Mouse (Mus musculus) forebrain, embryonic 16.5 days (tissue): Measurements from ENCODE around the gene Polr1c. TPM values are rescaled to one million over a fixed set of nuclear protein-coding genes. Genes with fewer than 3 reads are reported as not detected.

Experiments
- ATAC-seq: fragments of 200-750 bp; cut with Nextera tagmentation; 2 replicates; pipeline ENCODE4 v1.8.0; 2017; ENCODE audit warnings: mild to moderate bottlenecking, moderate library complexity
- H3K27ac ChIP-seq: fragments of 300-500 bp; sonication (generic); 2 replicates; pipeline ENCODE4 v1.5.1; 2014; ENCODE audit warnings: low read length, control low read depth
- H3K27me3 ChIP-seq: fragments of 300-500 bp; sonication (generic); replicated peaks from 2 replicates; pipeline ENCODE4 v1.6.1; 2014; ENCODE audit warnings: low read length; ENCODE audit not compliant: control insufficient read depth, insufficient read depth
- H3K36me3 ChIP-seq: fragments of 300-500 bp; sonication (generic); 2 replicates; pipeline ENCODE4 v1.6.1; 2014; ENCODE audit not compliant: control insufficient read depth, insufficient read depth
- H3K4me1 ChIP-seq: fragments of 300-500 bp; sonication (generic); replicated peaks from 2 replicates; pipeline ENCODE4 v1.6.1; 2014; ENCODE audit warnings: low read length; ENCODE audit not compliant: control insufficient read depth, insufficient read depth
- H3K4me2 ChIP-seq: fragments of 300-500 bp; sonication (generic); 2 replicates; pipeline ENCODE4 v1.6.1; 2014; ENCODE audit warnings: mild to moderate bottlenecking, low read length, control low read depth
- H3K4me3 ChIP-seq: fragments of 300-500 bp; sonication (generic); replicated peaks from 2 replicates; pipeline ENCODE4 v1.5.1; 2014; ENCODE audit warnings: mild to moderate bottlenecking, low read length, control low read depth
- H3K9ac ChIP-seq: fragments of 300-500 bp; sonication (generic); replicated peaks from 2 replicates; pipeline ENCODE4 v1.6.1; 2014; ENCODE audit warnings: low read depth, low read length, control low read depth
- H3K9me3 ChIP-seq: fragments of 300-500 bp; sonication (generic); 2 replicates; pipeline ENCODE4 v1.6.1; 2016; ENCODE audit warnings: low read length; ENCODE audit not compliant: control insufficient read depth
- WGBS: fragments of 180-500 bp; shearing (Covaris S2); extraction: QIAGEN DNeasy Blood & Tissue Kit; methylation state at CpG from one replicate; pipeline ENCODE4 v1.1.7; 2014; 5-methylcytosine and 5-hydroxymethylcytosine counted together
- polyA plus RNA-seq: library from polyadenylated mRNA; unstranded; fragments of >200 nt; fragmentation: Nextera tagmentation; extraction: Ambion mirVana; gene quantifications from 2 replicates; pipeline ENCODE4 v1.2.1, GENCODE M21; 2015

Polr1c gene
- polyA plus RNA-seq, 1 experiment from 2014 or later, result 87.7 TPM

- H3K36me3 ChIP-seq, result peaks cover 18% of the 10 kb centered on the region
- 26% methylated on average over 6 of the region's 6 CpGs for WGBS
Measured at GRCm38 (mm10) chr17:46255147-46255546, 7.3 kb upstream of the Polr1c start.

GRCm38 (mm10) chr17:46254106-46254505 is 6.3 kb upstream of the Polr1c start:
- Histone ChIP-seq H3K36me3 (peaks cover 20% of the 10 kb centered on the region), H3K27ac (peak overlapping the region; percentile 78), H3K9ac (peak overlapping the region; percentile 84), H3K27me3 (0 out of 2 replicates have a peak, but pooled peaks cover 4% of the 10 kb centered on the region), H3K4me2 (peak overlapping the region; percentile 96), H3K4me3 (peak overlapping the region; percentile 92), H3K9me3 (no peaks in the 10 kb centered on the region), H3K4me1 (peaks cover 23% of the 10 kb centered on the region)
- ATAC-seq, result peak; percentile 49
- 0% methylated on average over 42 of the region's 54 CpGs for WGBS

More at GRCm38 (mm10) chr17:46255147-46255546, 7.3 kb upstream of the Polr1c start:
- no peak for ATAC-seq
- peak overlapping the region; percentile 96 for H3K4me2 ChIP-seq
- no peaks in the 10 kb centered on the region for H3K9me3 ChIP-seq
- no peak overlapping the region for H3K27ac ChIP-seq
- H3K27me3 ChIP-seq, result 0 out of 2 replicates have a peak, but pooled peaks cover 4% of the 10 kb centered on the region
- peaks cover 19% of the 10 kb centered on the region for H3K4me1 ChIP-seq
- H3K4me3 ChIP-seq, result peak overlapping the region; percentile 92
- peak overlapping the region; percentile 29; the same call in 1 of the 2 replicates for H3K9ac ChIP-seq

GRCm38 (mm10) chr17:46253452-46254084 is 5.7 kb upstream of the Polr1c start, which contains the start of gene Lrrc73:
Gene Lrrc73 (plus strand): TSS chr17:46253531.
- Histone ChIP-seq H3K9me3 (no peaks in the 10 kb centered on the region), H3K27ac (peak within 1 kb of the TSS; percentile 78), H3K27me3 (0 out of 2 replicates have a peak, but pooled peaks cover 4% of the 10 kb centered on the region), H3K4me2 (peak within 1 kb of the TSS; percentile 96), H3K4me3 (peak within 1 kb of the TSS; percentile 92), H3K36me3 (peaks cover 20% of the 10 kb centered on the region), H3K9ac (peak within 1 kb of the TSS; percentile 84), H3K4me1 (peaks cover 29% of the 10 kb centered on the region)
- 2% methylated on average over 46 of the region's 48 CpGs for WGBS
- peak; percentile 94 for ATAC-seq

GRCm38 (mm10) chr17:46252571-46253451 is 5.0 kb upstream of the Polr1c start:
- Histone ChIP-seq H3K27ac (peak overlapping the region; percentile 78), H3K9ac (peak overlapping the region; percentile 84), H3K4me3 (peak overlapping the region; percentile 92), H3K36me3 (peaks cover 20% of the 10 kb centered on the region), H3K4me2 (peak overlapping the region; percentile 96), H3K27me3 (0 out of 2 replicates have a peak, but pooled peaks cover 4% of the 10 kb centered on the region), H3K4me1 (peaks cover 30% of the 10 kb centered on the region), H3K9me3 (no peaks in the 10 kb centered on the region)
- ATAC-seq, result no peak
- 61% methylated on average over 14 of the region's 14 CpGs for WGBS

GRCm38 (mm10) chr17:46251174-46251573 is 3.3 kb upstream of the Polr1c start:
- WGBS, result 72% methylated on average over 7 of the region's 7 CpGs
- no peak overlapping the region for H3K9ac ChIP-seq
- H3K4me3 ChIP-seq, result no peak overlapping the region
- ATAC-seq, result no peak
- no peaks in the 10 kb centered on the region for H3K9me3 ChIP-seq
- H3K4me2 ChIP-seq, result no peak overlapping the region
- no peak overlapping the region for H3K27ac ChIP-seq
- H3K4me1 ChIP-seq, result peaks cover 38% of the 10 kb centered on the region
- 0 out of 2 replicates have a peak, but pooled peaks cover 4% of the 10 kb centered on the region for H3K27me3 ChIP-seq
- peaks cover 20% of the 10 kb centered on the region for H3K36me3 ChIP-seq

- Histone ChIP-seq H3K4me3 (peak overlapping the region; percentile 72), H3K27ac (peak overlapping the region; percentile 63), H3K4me2 (peak overlapping the region; percentile 90), H3K9me3 (no peaks in the 10 kb centered on the region), H3K9ac (peak overlapping the region; percentile 89), H3K4me1 (peaks cover 20% of the 10 kb centered on the region), H3K27me3 (no peaks in the 10 kb centered on the region), H3K36me3 (peaks cover 47% of the 10 kb centered on the region)
- WGBS, result under 1% methylated on average over 37 of the region's 37 CpGs
- ATAC-seq, result peak; percentile 34; the same call in 1 of the 2 replicates
Measured at GRCm38 (mm10) chr17:46248189-46248522, 302 bp upstream of the Polr1c start.

- Histone ChIP-seq H3K4me3 (no peak overlapping the region), H3K36me3 (peaks cover 54% of the 10 kb centered on the region), H3K4me1 (peaks cover 18% of the 10 kb centered on the region), H3K27me3 (no peaks in the 10 kb centered on the region), H3K9me3 (no peaks in the 10 kb centered on the region), H3K9ac (no peak overlapping the region), H3K4me2 (no peak overlapping the region), H3K27ac (no peak overlapping the region)
- no peak for ATAC-seq
- 81% methylated on average over 10 of the region's 10 CpGs for WGBS
Measured at GRCm38 (mm10) chr17:46244579-46244978, 3.3 kb downstream of the Polr1c start.

- Histone ChIP-seq H3K27ac (no peak overlapping the region), H3K4me3 (no peak overlapping the region), H3K36me3 (peaks cover 63% of the 10 kb centered on the region), H3K4me2 (no peak overlapping the region), H3K9me3 (no peaks in the 10 kb centered on the region), H3K4me1 (peaks cover 10% of the 10 kb centered on the region), H3K27me3 (no peaks in the 10 kb centered on the region), H3K9ac (no peak overlapping the region)
- WGBS, result 37% methylated on average over 2 of the region's 2 CpGs
- ATAC-seq, result no peak
Measured at GRCm38 (mm10) chr17:46243624-46244023, 4.2 kb downstream of the Polr1c start.

- WGBS, result 90% methylated on average over 4 of the region's 4 CpGs
- ATAC-seq, result no peak
- peaks cover 8% of the 10 kb centered on the region for H3K4me1 ChIP-seq
- H3K4me2 ChIP-seq, result no peak overlapping the region
- H3K9me3 ChIP-seq, result no peaks in the 10 kb centered on the region
- H3K27me3 ChIP-seq, result no peaks in the 10 kb centered on the region
- H3K9ac ChIP-seq, result no peak overlapping the region
- peaks cover 64% of the 10 kb centered on the region for H3K36me3 ChIP-seq
- no peak overlapping the region for H3K4me3 ChIP-seq
- H3K27ac ChIP-seq, result no peak overlapping the region
Measured at GRCm38 (mm10) chr17:46242993-46243392, 4.9 kb downstream of the Polr1c start.
